Mouse (Mus musculus) kidney, postnatal 0 days (tissue): ENCODE data around the gene Map2k6. TPM values are rescaled to one million over a fixed set of nuclear protein-coding genes. Genes with fewer than 3 reads are reported as not detected.

Source experiments
- ATAC-seq: fragments of 200-750 bp; cut with Nextera tagmentation; replicated peaks from 2 replicates; pipeline ENCODE4 v1.8.0; 2017; ENCODE audit warnings: low read depth, moderate number of reproducible peaks, moderate TSS enrichment, moderate library complexity; ENCODE audit not compliant: low FRiP score
- DNase-seq: peaks from one replicate; pipeline ENCODE4 v3.0.0-alpha.2; 2016; ENCODE audit warnings: low spot score
- H3K27ac ChIP-seq: fragments of 300-500 bp; sonication (generic); 2 replicates; pipeline ENCODE4 v1.5.1; 2014; ENCODE audit warnings: mild to moderate bottlenecking
- H3K27me3 ChIP-seq: fragments of 300-500 bp; sonication (generic); 2 replicates; pipeline ENCODE4 v1.6.1; 2014; ENCODE audit warnings: low read length, mixed read lengths; ENCODE audit not compliant: insufficient read depth
- H3K36me3 ChIP-seq: fragments of 300-500 bp; sonication (generic); 2 replicates; pipeline ENCODE4 v1.6.1; 2014; ENCODE audit warnings: low read length, mixed read lengths; ENCODE audit not compliant: insufficient read depth
- H3K4me1 ChIP-seq: fragments of 300-500 bp; sonication (generic); replicated peaks from 2 replicates; pipeline ENCODE4 v1.6.1; 2014; ENCODE audit warnings: antibody characterized with exemption, low read length, mixed read lengths; ENCODE audit not compliant: insufficient read depth
- H3K4me2 ChIP-seq: fragments of 300-500 bp; sonication (generic); 2 replicates; pipeline ENCODE4 v1.6.1; 2014; ENCODE audit warnings: mild to moderate bottlenecking, low read length, moderate library complexity, mixed read lengths
- H3K4me3 ChIP-seq: fragments of 300-500 bp; sonication (generic); replicated peaks from 2 replicates; pipeline ENCODE4 v1.5.1; 2014; ENCODE audit warnings: low read depth, low read length
- H3K9ac ChIP-seq: fragments of 300-500 bp; sonication (generic); 2 replicates; pipeline ENCODE4 v1.6.1; 2014; ENCODE audit warnings: low read depth, low read length
- H3K9me3 ChIP-seq: fragments of 300-500 bp; sonication (generic); replicated peaks from 2 replicates; pipeline ENCODE4 v1.6.1; 2016; ENCODE audit warnings: low read length, inconsistent platforms, mixed read lengths
- CTCF ChIP-seq: IDR thresholded peaks from 2 replicates; pipeline ENCODE4 v1.5.1; 2016; ENCODE audit warnings: antibody characterized with exemption, low read depth, mild to moderate bottlenecking, moderate library complexity
- WGBS: fragments of 180-500 bp; shearing (Covaris S2); extraction: QIAGEN DNeasy Blood & Tissue Kit; methylation state at CpG from one replicate; pipeline ENCODE4 v1.1.7; 2014; 5-methylcytosine and 5-hydroxymethylcytosine counted together
- polyA plus RNA-seq: library from polyadenylated mRNA; unstranded; fragments of >200 nt; fragmentation: Nextera tagmentation; extraction: Ambion mirVana; gene quantifications from 2 replicates; pipeline ENCODE4 v1.2.1, GENCODE M21; 2015

Gene Map2k6
- polyA plus RNA-seq, 1 experiment from 2014 or later: 12.7 TPM

GRCm38 (mm10) chr11:110444576-110444975, 45.7 kb downstream of the Map2k6 start:
- WGBS: 63% methylated on average over 6 of the region's 6 CpGs
- H3K27ac ChIP-seq: no peak overlapping the region
- TF ChIP-seq CTCF: no peak
- H3K9me3 ChIP-seq: no peaks in the 10 kb centered on the region
- H3K4me2 ChIP-seq: no peak overlapping the region
- H3K4me1 ChIP-seq: peaks cover 16% of the 10 kb centered on the region
- no peak for ATAC-seq
- H3K36me3 ChIP-seq: no peaks in the 10 kb centered on the region
- H3K9ac ChIP-seq: no peak overlapping the region
- H3K4me3 ChIP-seq: no peak overlapping the region
- DNase-seq: no peak
- H3K27me3 ChIP-seq: no peaks in the 10 kb centered on the region

GRCm38 (mm10) chr11:110448131-110448725, 49.3 kb downstream of the Map2k6 start:
- Histone ChIP-seq H3K27me3 (no peaks in the 10 kb centered on the region), H3K9ac (no peak overlapping the region), H3K36me3 (no peaks in the 10 kb centered on the region), H3K4me2 (peak overlapping the region; percentile 37), H3K4me1 (peaks cover 31% of the 10 kb centered on the region), H3K9me3 (no peaks in the 10 kb centered on the region), H3K27ac (peak overlapping the region; percentile 54; the same call in 1 of the 2 replicates), H3K4me3 (peak overlapping the region; percentile 16; the same call in 1 of the 2 replicates)
- DNase-seq: peak; percentile 72
- 10% methylated on average over 7 of the region's 7 CpGs for WGBS
- no peak for TF ChIP-seq CTCF
- ATAC-seq: peak; percentile 62; the same call in 1 of the 2 replicates

GRCm38 (mm10) chr11:110448726-110449161, 49.8 kb downstream of the Map2k6 start:
- H3K9me3 ChIP-seq: no peaks in the 10 kb centered on the region
- H3K4me1 ChIP-seq: peaks cover 31% of the 10 kb centered on the region
- ATAC-seq (peak; percentile 74), DNase-seq (peak; percentile 53)
- WGBS: 8% methylated on average over 12 of the region's 12 CpGs
- H3K27me3 ChIP-seq: no peaks in the 10 kb centered on the region
- TF ChIP-seq CTCF: no peak
- 0 out of 2 replicates have a peak overlapping the region, but pooled peaks have one; percentile 14 for H3K9ac ChIP-seq
- peak overlapping the region; percentile 37 for H3K4me2 ChIP-seq
- peak overlapping the region; percentile 16; the same call in 1 of the 2 replicates for H3K4me3 ChIP-seq
- no peak overlapping the region for H3K27ac ChIP-seq
- H3K36me3 ChIP-seq: no peaks in the 10 kb centered on the region

GRCm38 (mm10) chr11:110449183-110449582, 50.3 kb downstream of the Map2k6 start:
- 0 out of 2 replicates have a peak overlapping the region, but pooled peaks have one; percentile 14 for H3K9ac ChIP-seq
- H3K4me1 ChIP-seq: peaks cover 31% of the 10 kb centered on the region
- H3K4me2 ChIP-seq: peak overlapping the region; percentile 37
- peak; percentile 37 for DNase-seq
- no peaks in the 10 kb centered on the region for H3K27me3 ChIP-seq
- no peak overlapping the region for H3K27ac ChIP-seq
- 0 out of 2 replicates have a peak, but pooled peaks have one; percentile 7 for ATAC-seq
- no peaks in the 10 kb centered on the region for H3K36me3 ChIP-seq
- TF ChIP-seq CTCF: no peak
- WGBS: 19% methylated on average over 11 of the region's 11 CpGs
- H3K4me3 ChIP-seq: peak overlapping the region; percentile 16; the same call in 1 of the 2 replicates
- no peaks in the 10 kb centered on the region for H3K9me3 ChIP-seq

- H3K9me3 ChIP-seq: no peaks in the 10 kb centered on the region
- no peaks in the 10 kb centered on the region for H3K36me3 ChIP-seq
- no peak for TF ChIP-seq CTCF
- no peak overlapping the region for H3K27ac ChIP-seq
- DNase-seq: peak; percentile 92
- H3K9ac ChIP-seq: no peak overlapping the region
- 21% methylated on average over 15 of the region's 15 CpGs for WGBS
- H3K4me3 ChIP-seq: no peak overlapping the region
- ATAC-seq: no peak
- peak overlapping the region; percentile 4; the same call in 1 of the 2 replicates for H3K4me2 ChIP-seq
- H3K27me3 ChIP-seq: no peaks in the 10 kb centered on the region
- peaks cover 31% of the 10 kb centered on the region for H3K4me1 ChIP-seq
These were observed 51.3 kb downstream of the Map2k6 start for GRCm38 (mm10) chr11:110450091-110450757.

- 50% methylated on average over 4 of the region's 4 CpGs for WGBS
- Histone ChIP-seq H3K4me2 (peak overlapping the region; percentile 4; the same call in 1 of the 2 replicates), H3K4me3 (no peak overlapping the region), H3K4me1 (peaks cover 31% of the 10 kb centered on the region), H3K9ac (no peak overlapping the region), H3K36me3 (no peaks in the 10 kb centered on the region), H3K27ac (no peak overlapping the region), H3K27me3 (no peaks in the 10 kb centered on the region), H3K9me3 (no peaks in the 10 kb centered on the region)
- no peak for TF ChIP-seq CTCF
- DNase-seq (no peak), ATAC-seq (no peak)
These were observed 51.8 kb downstream of the Map2k6 start for GRCm38 (mm10) chr11:110450758-110451121.
